Mouse (Mus musculus) inflammation-experienced regulatory T-cells, adult 6 months (primary cell): ENCODE data around the gene Dgkb. TPM values are rescaled to one million over a fixed set of nuclear protein-coding genes. Genes with fewer than 3 reads are reported as not detected.

Experiments used
- ATAC-seq: one replicate; pipeline ENCODE4 v1.8.0; 2017
- polyA plus RNA-seq, 3 experiments: library from polyadenylated mRNA; unstranded; fragments of 100-300 nt; shearing (Covaris generic); gene quantifications; one replicate each; pipeline ENCODE4 v1.2.1; 2017

Dgkb gene
- under 1 TPM in 1 of 3 experiments, not detected in 2; 0.11 TPM for polyA plus RNA-seq

- ATAC-seq: no peak
Measured at GRCm38 (mm10) chr12:37817426-37817825, at the start of gene Dgkb. Gene Dgkb, plus strand, starts transcription at chr12:37817726.

DNA sequence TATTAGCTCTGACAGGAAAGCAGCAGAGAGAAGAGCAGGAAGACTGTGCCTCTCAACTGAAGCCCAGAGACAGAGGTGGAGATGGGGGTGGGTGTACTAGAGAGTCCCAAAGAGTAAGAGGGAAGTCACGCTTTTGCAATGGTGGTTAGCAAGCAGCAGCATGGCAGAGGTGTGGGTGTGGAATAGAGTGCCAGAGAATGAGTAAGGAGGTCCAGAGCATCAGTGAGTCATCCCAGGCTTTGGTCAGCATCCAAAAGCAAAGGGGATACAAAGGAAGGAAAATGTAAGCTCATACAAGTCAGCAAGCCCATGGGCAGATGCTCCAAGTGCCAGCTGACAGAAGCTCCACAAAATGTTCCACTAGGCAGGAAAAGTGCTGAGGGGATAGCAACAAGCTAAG, 47.7 kb upstream of the Dgkb start:
- ATAC-seq: no peak

DNA sequence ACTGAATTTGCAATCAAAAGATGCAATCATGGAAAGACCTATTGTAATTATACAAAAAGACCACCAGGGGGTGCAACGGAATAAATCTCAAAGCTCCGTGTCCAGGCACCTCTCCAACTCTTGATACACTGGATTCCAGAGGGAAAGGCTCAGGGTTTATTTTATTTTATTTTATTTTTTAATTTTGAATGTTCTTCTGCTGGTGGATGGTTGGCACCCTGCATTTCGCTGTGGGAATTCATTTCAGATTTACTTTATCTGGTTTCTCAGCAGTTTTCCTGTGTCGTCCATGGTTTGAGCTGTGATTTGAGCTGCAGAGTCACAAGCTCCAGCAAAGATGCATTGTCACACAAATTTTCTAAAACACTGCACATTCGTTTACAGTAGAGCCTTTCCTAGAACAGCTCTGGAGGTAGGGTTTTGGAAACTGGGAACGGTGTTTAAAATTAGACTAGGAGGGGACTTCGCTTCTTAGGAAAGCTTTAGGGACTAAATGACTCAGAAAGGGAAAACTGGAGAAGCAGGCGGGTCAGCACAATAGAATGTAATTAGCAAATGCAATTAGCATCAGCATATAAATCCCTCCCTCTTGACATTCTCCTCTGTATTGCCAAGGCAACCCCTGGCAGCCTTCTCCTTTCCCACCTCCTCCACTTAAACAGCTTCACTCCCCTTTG, 43.7 kb upstream of the Dgkb start:
- no peak for ATAC-seq

DNA sequence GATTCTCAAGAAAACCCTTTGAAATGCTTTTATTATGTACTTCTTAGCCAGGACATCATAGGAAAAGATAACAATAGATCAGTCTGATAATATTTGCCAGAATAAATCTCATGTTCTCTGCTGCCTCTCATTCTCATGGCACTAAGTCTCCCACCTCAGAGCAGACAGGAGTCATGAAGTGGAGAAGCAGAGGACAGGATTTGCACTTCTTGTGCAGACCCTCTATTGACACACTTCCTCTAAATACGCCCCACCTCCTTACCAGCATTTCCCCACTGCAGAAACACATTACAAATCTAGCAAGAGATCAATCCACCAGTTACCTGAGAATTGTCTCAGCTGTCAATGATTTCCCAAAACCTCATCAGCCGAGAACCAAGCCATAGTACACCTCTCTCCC, 42.9 kb upstream of the Dgkb start:
- ATAC-seq: no peak

DNA sequence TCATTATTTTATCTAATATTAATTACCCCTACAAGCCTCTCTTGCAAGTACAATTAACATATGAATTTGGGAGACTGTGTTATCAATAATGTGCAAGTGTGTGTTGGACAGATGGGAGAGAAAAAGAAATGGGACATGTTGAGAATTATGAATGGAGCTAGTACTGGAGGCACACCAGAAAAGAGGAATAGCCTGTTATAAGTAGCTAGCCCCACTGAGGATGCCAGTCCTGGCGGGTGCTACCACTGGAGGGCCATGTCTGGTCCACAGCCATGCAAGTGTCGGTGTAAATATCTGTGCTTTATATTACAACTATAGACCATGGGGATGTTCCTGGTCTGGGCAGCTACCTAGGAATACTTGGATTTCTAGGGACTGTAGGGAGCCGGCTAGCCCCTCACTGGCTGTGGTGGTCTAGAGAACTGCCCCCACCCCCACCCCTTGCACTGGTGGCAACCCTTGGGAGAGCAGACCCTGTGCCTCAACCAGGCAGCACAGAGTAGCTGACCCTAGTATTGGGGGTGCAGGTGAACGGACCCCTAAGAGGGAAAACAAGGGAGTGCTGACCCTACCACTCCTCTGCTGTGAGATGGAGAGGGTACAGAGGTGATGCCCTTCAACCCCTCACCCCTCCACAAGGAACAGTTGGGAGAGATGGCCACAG, 21.1 kb upstream of the Dgkb start:
- ATAC-seq: no peak

GRCm38 (mm10) chr12:37814122-37814521, 3.4 kb upstream of the Dgkb start:
- ATAC-seq: no peak

- ATAC-seq: no peak
Measured at GRCm38 (mm10) chr12:37821052-37821810, 3.7 kb downstream of the Dgkb start.

DNA sequence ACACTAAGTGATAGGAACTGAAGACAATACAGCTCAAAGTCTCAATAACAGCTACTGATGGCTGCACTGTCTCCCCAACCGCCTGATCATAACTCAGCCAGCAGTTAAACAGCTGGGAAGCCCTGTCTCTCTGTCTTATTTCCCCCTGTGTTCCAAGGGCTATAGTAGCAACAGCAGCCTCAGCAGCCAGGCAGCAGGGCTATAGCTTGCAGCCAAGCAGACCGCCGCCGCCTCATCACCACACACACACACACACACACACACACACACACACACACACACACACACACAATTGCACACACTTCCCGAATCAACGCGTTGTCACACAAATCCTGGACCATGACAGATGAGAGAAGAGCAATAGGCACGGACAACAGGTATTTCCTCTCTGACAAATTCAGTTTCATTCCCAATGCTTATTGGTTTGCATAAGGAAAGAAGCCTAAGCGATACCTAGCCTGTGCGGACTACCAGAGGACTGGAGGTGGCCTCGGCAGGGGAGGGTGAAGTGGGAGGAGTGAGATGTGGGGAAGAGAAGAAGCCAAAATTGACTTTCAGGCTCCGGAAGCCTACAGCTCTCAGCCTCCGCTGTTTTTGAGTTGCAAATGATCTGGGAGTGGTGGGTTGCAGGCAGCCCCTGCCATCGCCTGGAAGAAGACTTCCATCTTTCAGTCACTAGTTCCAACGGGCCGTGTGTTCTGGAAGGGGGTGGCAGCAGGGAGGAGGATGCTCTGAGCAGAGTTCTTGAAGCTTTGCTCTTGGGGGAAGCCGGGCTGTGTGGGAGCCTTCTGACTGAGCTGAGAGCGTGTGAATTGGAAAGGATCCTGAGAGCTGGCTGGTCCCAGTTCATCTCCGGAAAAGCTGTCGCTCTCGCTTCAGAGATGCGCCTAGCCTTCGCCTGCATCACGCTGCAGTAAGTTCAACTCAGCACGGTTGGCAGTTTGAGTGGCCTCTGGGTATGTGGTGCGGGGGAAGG, 62.8 kb downstream of the Dgkb start:
- no peak for ATAC-seq

- no peak for ATAC-seq
Measured at GRCm38 (mm10) chr12:37881376-37881775, 63.9 kb downstream of the Dgkb start.

DNA sequence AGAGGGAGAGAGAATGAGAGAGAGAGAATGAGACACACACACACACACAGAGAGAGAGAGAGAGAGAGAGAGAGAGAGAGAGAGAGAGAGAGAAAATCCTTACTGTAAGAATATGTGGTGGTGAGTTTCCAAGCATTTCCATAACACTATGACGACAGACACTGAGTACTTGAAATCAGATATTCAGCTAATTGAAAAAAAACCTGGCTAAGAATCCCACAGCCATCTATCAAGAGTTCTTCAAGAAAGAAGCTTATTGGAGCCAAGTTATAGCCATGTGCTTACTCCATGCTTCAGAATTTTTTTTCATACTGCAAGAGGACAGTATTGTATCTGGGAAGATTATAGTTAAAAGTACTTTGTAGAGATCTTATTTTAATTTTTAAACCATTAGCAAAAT, 65.3 kb downstream of the Dgkb start:
- no peak for ATAC-seq

DNA sequence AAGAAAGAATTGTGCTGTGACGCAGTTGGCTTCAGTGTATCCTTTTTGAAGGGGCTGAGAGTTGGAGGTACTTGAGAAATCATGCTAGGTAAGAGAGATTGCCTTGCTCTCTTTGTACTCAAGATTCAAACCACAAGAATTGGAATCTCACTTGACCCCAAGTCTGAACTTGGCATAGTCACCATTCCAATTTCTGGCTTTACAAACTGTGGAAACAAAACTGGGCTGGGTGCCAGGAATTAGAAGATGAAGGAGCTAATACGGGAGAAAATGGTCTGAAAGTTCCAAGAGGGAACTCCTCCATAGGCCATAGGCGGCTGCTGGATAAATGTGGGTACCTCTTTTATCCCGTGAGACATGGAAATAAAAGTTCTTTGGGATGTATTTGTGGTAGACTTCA, 66.3 kb downstream of the Dgkb start:
- no peak for ATAC-seq

GRCm38 (mm10) chr12:37888591-37888990, 71.1 kb downstream of the Dgkb start:
- no peak for ATAC-seq

- ATAC-seq: no peak
Measured at GRCm38 (mm10) chr12:37889431-37889830, 71.9 kb downstream of the Dgkb start.

DNA sequence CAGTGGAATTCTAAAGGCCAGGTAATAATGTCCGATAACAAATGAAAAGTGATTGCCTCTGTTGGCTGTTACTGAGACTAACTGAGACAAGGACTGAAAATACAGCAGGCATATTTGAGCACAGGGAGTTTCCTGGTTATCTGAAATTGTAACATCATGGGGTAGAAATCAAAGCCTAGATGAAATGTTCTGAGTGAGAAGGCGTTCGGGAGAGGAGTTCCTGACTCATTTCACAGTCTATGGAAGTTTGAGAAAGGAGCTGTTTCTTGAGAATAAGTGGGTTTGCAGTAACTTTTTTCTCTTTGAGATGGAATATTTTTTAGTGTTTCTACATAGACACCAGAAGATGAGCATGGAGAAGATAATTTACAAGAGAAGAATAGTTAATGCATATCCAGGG, 73.8 kb downstream of the Dgkb start:
- ATAC-seq: no peak

- ATAC-seq: no peak
Measured at GRCm38 (mm10) chr12:37942163-37942562, 124.6 kb downstream of the Dgkb start.

DNA sequence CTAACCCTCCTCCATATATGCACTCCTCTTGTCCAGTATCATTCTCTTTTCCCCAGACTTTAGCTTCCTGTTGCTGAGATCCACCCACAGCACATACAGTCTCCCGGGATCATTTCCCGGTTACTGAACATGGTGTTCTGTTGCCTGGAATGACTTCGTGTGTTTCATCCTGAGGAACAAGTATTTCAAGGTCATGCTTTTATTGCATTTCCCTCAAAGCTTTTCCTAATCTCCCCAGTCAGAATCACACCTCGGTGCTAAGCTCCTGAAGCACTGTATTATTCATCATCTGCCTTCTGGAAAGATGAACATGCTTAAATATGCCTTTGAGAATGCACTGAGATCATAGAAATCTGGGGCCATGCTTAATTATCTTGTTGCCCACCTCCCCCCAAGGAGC, 138.7 kb downstream of the Dgkb start:
- ATAC-seq: no peak

- no peak for ATAC-seq
Measured at GRCm38 (mm10) chr12:37971482-37971881, 154.0 kb downstream of the Dgkb start.

- ATAC-seq: no peak
Measured at GRCm38 (mm10) chr12:37978498-37979187, 161.1 kb downstream of the Dgkb start.

DNA sequence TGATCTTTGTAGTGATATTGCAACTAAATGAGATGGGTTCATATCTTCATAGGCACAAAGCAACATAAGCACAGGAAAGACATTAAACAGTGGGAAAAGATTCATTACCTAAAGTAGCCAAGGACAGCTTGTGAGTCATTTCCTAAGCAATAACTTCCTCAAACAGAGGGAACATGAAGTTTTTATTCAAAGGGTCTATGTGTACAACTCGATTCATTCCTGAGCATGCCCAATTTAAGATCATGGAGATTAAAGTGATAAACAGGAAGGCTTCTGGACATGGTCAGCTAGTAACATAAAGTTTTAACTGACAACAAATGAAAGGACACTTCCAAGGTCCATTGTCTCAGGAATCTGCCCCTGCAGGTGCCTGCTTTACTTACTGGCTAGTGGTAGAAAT, 167.8 kb downstream of the Dgkb start:
- ATAC-seq: no peak

- no peak for ATAC-seq
Measured at GRCm38 (mm10) chr12:37988066-37988591, 170.6 kb downstream of the Dgkb start.

DNA sequence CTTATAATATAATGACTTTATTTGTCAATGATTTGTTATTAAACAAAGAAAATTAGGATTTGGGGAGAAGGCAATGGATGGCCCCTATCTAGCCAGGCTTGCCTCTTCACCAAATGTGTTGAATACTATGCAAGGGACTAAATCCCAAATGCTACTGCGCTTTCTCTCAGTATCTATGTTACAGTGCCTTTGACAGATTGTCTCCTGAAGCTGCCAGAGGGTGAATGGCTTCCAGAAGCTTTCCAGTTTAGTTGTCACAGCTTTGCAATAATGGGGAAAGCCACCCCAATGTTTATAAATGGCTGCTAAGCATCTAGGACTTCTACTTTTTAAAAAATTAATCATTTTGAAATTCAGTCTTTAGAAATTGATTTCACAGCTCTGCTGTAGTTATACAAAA, 175.7 kb downstream of the Dgkb start:
- no peak for ATAC-seq
